Mouse (Mus musculus): ENCODE data around the gene Gm21858. TPM values are rescaled to one million over a fixed set of nuclear protein-coding genes. Genes with fewer than 3 reads are reported as not detected.

The Gm21858 gene
- polyA plus RNA-seq (2021; fragmentation: Nextera tagmentation), result not detected in 2 replicates
- long read RNA-seq, experiment 1, result 0 reads
- long read RNA-seq, experiment 2, result 0 reads

DNA sequence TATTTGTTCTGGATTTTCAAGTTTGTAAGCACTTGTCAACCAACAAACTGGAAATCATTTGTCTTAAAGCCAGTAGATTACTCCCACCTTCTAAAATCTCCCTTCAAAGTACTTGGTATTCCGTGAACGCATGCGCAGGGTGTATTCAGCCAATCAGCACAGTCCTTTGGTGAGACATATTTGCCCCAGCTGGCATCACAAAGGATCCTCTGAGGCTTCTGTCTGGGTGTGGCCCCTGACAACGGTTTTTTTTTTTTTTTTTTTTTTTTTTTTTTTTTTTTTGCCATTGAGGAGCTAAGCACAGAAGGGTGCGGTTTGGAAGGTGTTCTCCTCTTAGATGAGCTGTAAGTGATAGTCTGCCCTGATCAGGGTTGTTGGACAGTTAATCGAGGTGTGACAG, at the start of gene Gm21858:
Gene Gm21858, plus strand, starts transcription at position 301 of the 400 bp plus-strand sequence.

Data from left cerebral cortex, adult 6 months (tissue).